Mouse (Mus musculus): ENCODE measurements around the gene Cdc42bpb.

- TF ChIP-seq POLR2A (IDR thresholded peaks at IDR 0.05; ENCODE audit: low read depth, low read length): no peak
- TF ChIP-seq CTCF (IDR thresholded peaks at IDR 0.05; ENCODE audit: extremely low read depth, insufficient read depth, insufficient read length, insufficient replicate concordance): no peak
These were observed 53.0 kb downstream of the Cdc42bpb start for GRCm38 (mm10) chr12:111324536-111324935.

Measured in spleen, adult 2 months (tissue).